Mouse (Mus musculus) hindbrain, embryonic 14.5 days (tissue): Measurements from ENCODE around the gene Shisa6. TPM values are rescaled to one million over a fixed set of nuclear protein-coding genes. Genes with fewer than 3 reads are reported as not detected.
"Not testable (repeated sequence)": the region's sequence is repeated elsewhere in the genome, so short reads cannot be mapped to it uniquely, and the experiment has no call there.

Source experiments
- ATAC-seq: fragments of 200-750 bp; cut with Nextera tagmentation; 2 replicates; pipeline ENCODE4 v1.8.0; 2017; ENCODE audit warnings: moderate number of reproducible peaks, mild to moderate bottlenecking, moderate TSS enrichment, moderate library complexity; ENCODE audit not compliant: low FRiP score
- DNase-seq: peaks from one replicate; pipeline ENCODE4 v3.0.0-alpha.2; 2015; ENCODE audit warnings: low spot score
- H3K27ac ChIP-seq: fragments of 300-500 bp; sonication (generic); 2 replicates; pipeline ENCODE4 v1.5.1; 2014; ENCODE audit warnings: mild to moderate bottlenecking, moderate library complexity
- H3K27me3 ChIP-seq: fragments of 300-500 bp; sonication (generic); 2 replicates; pipeline ENCODE4 v1.6.1; 2014; ENCODE audit warnings: mild to moderate bottlenecking, low read length, mixed read lengths; ENCODE audit not compliant: control insufficient read depth, insufficient read depth
- H3K36me3 ChIP-seq: fragments of 300-500 bp; sonication (generic); replicated peaks from 2 replicates; pipeline ENCODE4 v1.6.1; 2014; ENCODE audit not compliant: control insufficient read depth, insufficient read depth
- H3K4me1 ChIP-seq: fragments of 300-500 bp; sonication (generic); replicated peaks from 2 replicates; pipeline ENCODE4 v1.6.1; 2014; ENCODE audit warnings: antibody characterized with exemption, low read length, mixed read lengths; ENCODE audit not compliant: control insufficient read depth, insufficient read depth
- H3K4me2 ChIP-seq: fragments of 300-500 bp; sonication (generic); replicated peaks from 2 replicates; pipeline ENCODE4 v1.6.1; 2014; ENCODE audit warnings: mild to moderate bottlenecking, moderate library complexity
- H3K4me3 ChIP-seq: fragments of 300-500 bp; sonication (generic); replicated peaks from 2 replicates; pipeline ENCODE4 v1.5.1; 2014; ENCODE audit warnings: mild to moderate bottlenecking, low read length
- H3K9ac ChIP-seq: fragments of 300-500 bp; sonication (generic); 2 replicates; pipeline ENCODE4 v1.6.1; 2014
- H3K9me3 ChIP-seq: fragments of 300-500 bp; sonication (generic); 2 replicates; pipeline ENCODE4 v1.6.1; 2016; ENCODE audit warnings: low read length; ENCODE audit not compliant: control insufficient read depth
- WGBS: fragments of 180-500 bp; shearing (Covaris S2); extraction: QIAGEN DNeasy Blood & Tissue Kit; methylation state at CpG from one replicate; pipeline ENCODE4 v1.1.7; 2014; 5-methylcytosine and 5-hydroxymethylcytosine counted together
- polyA plus RNA-seq: library from polyadenylated mRNA; unstranded; fragments of >200 nt; fragmentation: Nextera tagmentation; extraction: Ambion mirVana; gene quantifications from 2 replicates; pipeline ENCODE4 v1.2.1, GENCODE M21; 2014

The Shisa6 gene
- polyA plus RNA-seq, 1 experiment from 2014 or later, result 8.5 TPM

GRCm38 (mm10) chr11:66500951-66501350 lies 24.8 kb downstream of the Shisa6 start:
- H3K9ac ChIP-seq, result no peak overlapping the region
- no peak overlapping the region for H3K4me3 ChIP-seq
- WGBS, result 78% methylated on average over 2 of the region's 2 CpGs
- no peak overlapping the region for H3K27ac ChIP-seq
- H3K36me3 ChIP-seq, result no peaks in the 10 kb centered on the region
- no peak overlapping the region for H3K4me2 ChIP-seq
- DNase-seq (no peak), ATAC-seq (no peak)
- no peaks in the 10 kb centered on the region for H3K9me3 ChIP-seq
- H3K27me3 ChIP-seq, result no peaks in the 10 kb centered on the region
- H3K4me1 ChIP-seq, result no peaks in the 10 kb centered on the region

- Histone ChIP-seq H3K27me3 (no peaks in the 10 kb centered on the region), H3K4me3 (no peak overlapping the region), H3K9me3 (no peaks in the 10 kb centered on the region), H3K4me2 (no peak overlapping the region), H3K27ac (no peak overlapping the region), H3K36me3 (no peaks in the 10 kb centered on the region), H3K9ac (no peak overlapping the region), H3K4me1 (no peaks in the 10 kb centered on the region)
- DNase-seq (no peak), ATAC-seq (no peak)
- 86% methylated on average over 9 of the region's 9 CpGs for WGBS
These were observed 26.8 kb downstream of the Shisa6 start for GRCm38 (mm10) chr11:66498857-66499445.

GRCm38 (mm10) chr11:66496235-66496634 lies 29.5 kb downstream of the Shisa6 start:
- ATAC-seq (no peak), DNase-seq (no peak)
- H3K9me3 ChIP-seq, result no peaks in the 10 kb centered on the region
- WGBS, result 88% methylated on average over 9 of the region's 9 CpGs
- no peaks in the 10 kb centered on the region for H3K27me3 ChIP-seq
- no peak overlapping the region for H3K4me3 ChIP-seq
- no peak overlapping the region for H3K27ac ChIP-seq
- H3K36me3 ChIP-seq, result no peaks in the 10 kb centered on the region
- H3K4me2 ChIP-seq, result no peak overlapping the region
- no peak overlapping the region for H3K9ac ChIP-seq
- H3K4me1 ChIP-seq, result no peaks in the 10 kb centered on the region

GRCm38 (mm10) chr11:66494391-66494790 lies 31.4 kb downstream of the Shisa6 start:
- 92% methylated on average over 3 of the region's 3 CpGs for WGBS
- H3K27ac ChIP-seq, result no peak overlapping the region

GRCm38 (mm10) chr11:66487765-66488164 lies 38.0 kb downstream of the Shisa6 start:
- ATAC-seq, result no peak
- H3K4me2 ChIP-seq, result no peak overlapping the region
- WGBS, result 77% methylated on average over 4 of the region's 4 CpGs
- no peak overlapping the region for H3K9ac ChIP-seq
- H3K27ac ChIP-seq, result no peak overlapping the region
- no peaks in the 10 kb centered on the region for H3K36me3 ChIP-seq
- H3K27me3 ChIP-seq, result no peaks in the 10 kb centered on the region
- no peaks in the 10 kb centered on the region for H3K9me3 ChIP-seq
- H3K4me3 ChIP-seq, result no peak overlapping the region
- H3K4me1 ChIP-seq, result no peaks in the 10 kb centered on the region
- DNase-seq, result no peak

More at GRCm38 (mm10) chr11:66494391-66494790, 31.4 kb downstream of the Shisa6 start:
- Histone ChIP-seq H3K4me3 (no peak overlapping the region), H3K4me1 (no peaks in the 10 kb centered on the region), H3K9me3 (no peaks in the 10 kb centered on the region), H3K4me2 (no peak overlapping the region), H3K36me3 (no peaks in the 10 kb centered on the region), H3K9ac (no peak overlapping the region), H3K27me3 (no peaks in the 10 kb centered on the region)
- no peak for DNase-seq
- no peak for ATAC-seq

- 66% methylated on average over 6 of the region's 6 CpGs for WGBS
- no peak for ATAC-seq
- H3K36me3 ChIP-seq, result no peaks in the 10 kb centered on the region
These were observed 43.3 kb downstream of the Shisa6 start for GRCm38 (mm10) chr11:66482501-66482900.

GRCm38 (mm10) chr11:66442631-66443030 lies 83.1 kb downstream of the Shisa6 start:
- no peaks in the 10 kb centered on the region for H3K36me3 ChIP-seq
- H3K9me3 ChIP-seq, result no peaks in the 10 kb centered on the region
- H3K9ac ChIP-seq, result no peak overlapping the region
- no peaks in the 10 kb centered on the region for H3K27me3 ChIP-seq
- no peaks in the 10 kb centered on the region for H3K4me1 ChIP-seq
- no peak overlapping the region for H3K4me2 ChIP-seq
- 7% methylated on average over 5 of the region's 5 CpGs for WGBS
- H3K4me3 ChIP-seq, result no peak overlapping the region
- ATAC-seq (no peak), DNase-seq (no peak)
- H3K27ac ChIP-seq, result no peak overlapping the region

More at GRCm38 (mm10) chr11:66482501-66482900, 43.3 kb downstream of the Shisa6 start:
- Histone ChIP-seq H3K4me1 (no peaks in the 10 kb centered on the region), H3K4me3 (no peak overlapping the region), H3K27ac (no peak overlapping the region), H3K9ac (no peak overlapping the region), H3K27me3 (no peaks in the 10 kb centered on the region), H3K4me2 (no peak overlapping the region), H3K9me3 (no peaks in the 10 kb centered on the region)
- DNase-seq, result peak; percentile 41

GRCm38 (mm10) chr11:66426129-66426528 lies 99.6 kb downstream of the Shisa6 start:
- H3K27ac ChIP-seq, result no peak overlapping the region

GRCm38 (mm10) chr11:66418216-66418615 lies 107.5 kb downstream of the Shisa6 start:
- 50% methylated on average over 3 of the region's 3 CpGs for WGBS
- Histone ChIP-seq H3K4me1 (no peaks in the 10 kb centered on the region), H3K27ac (no peak overlapping the region), H3K27me3 (no peaks in the 10 kb centered on the region), H3K4me3 (no peak overlapping the region), H3K9me3 (no peaks in the 10 kb centered on the region), H3K36me3 (no peaks in the 10 kb centered on the region), H3K9ac (no peak overlapping the region), H3K4me2 (no peak overlapping the region)
- DNase-seq (no peak), ATAC-seq (0 out of 2 replicates have a peak, but pooled peaks have one; percentile 27)

More at GRCm38 (mm10) chr11:66426129-66426528, 99.6 kb downstream of the Shisa6 start:
- DNase-seq (no peak), ATAC-seq (no peak)
- Histone ChIP-seq H3K36me3 (no peaks in the 10 kb centered on the region), H3K4me1 (no peaks in the 10 kb centered on the region), H3K9ac (no peak overlapping the region), H3K9me3 (no peaks in the 10 kb centered on the region), H3K4me3 (no peak overlapping the region), H3K4me2 (no peak overlapping the region), H3K27me3 (no peaks in the 10 kb centered on the region)
- 94% methylated on average over 6 of the region's 6 CpGs for WGBS

GRCm38 (mm10) chr11:66408721-66409120 lies 117.0 kb downstream of the Shisa6 start:
- WGBS, result 89% methylated on average over 6 of the region's 6 CpGs
- not testable (repeated sequence) for H3K4me3 ChIP-seq, H3K4me2 ChIP-seq, H3K9ac ChIP-seq, DNase-seq, H3K27ac ChIP-seq, ATAC-seq, H3K4me1 ChIP-seq, H3K27me3 ChIP-seq, H3K9me3 ChIP-seq, H3K36me3 ChIP-seq
